Mouse (Mus musculus) adrenal gland, postnatal 14 days (tissue): Measurements from ENCODE around the gene Zfp109. TPM values are rescaled to one million over a fixed set of nuclear protein-coding genes. Genes with fewer than 3 reads are reported as not detected.
"Not testable (repeated sequence)": the region's sequence is repeated elsewhere in the genome, so short reads cannot be mapped to it uniquely, and the experiment has no call there.

Source experiments
- DNase-seq: peaks from one replicate; pipeline ENCODE4 v3.0.0; 2021; ENCODE audit warnings: mixed read lengths
- long read RNA-seq, 2 experiments: library from polyadenylated mRNA; stranded (forward); transcript quantifications; one replicate each; pipeline ENCODE4 v2.0.0; 2021
- total RNA-seq: library from RNA; stranded (reverse); gene quantifications from 2 replicates; pipeline ENCODE4 v1.2.3, GENCODE M21; 2021

The Zfp109 gene
- total RNA-seq: 2.7 and 3.0 TPM in 2 replicates
- long read RNA-seq, experiment 1: 0 reads
- long read RNA-seq, experiment 2: 0 reads

DNA sequence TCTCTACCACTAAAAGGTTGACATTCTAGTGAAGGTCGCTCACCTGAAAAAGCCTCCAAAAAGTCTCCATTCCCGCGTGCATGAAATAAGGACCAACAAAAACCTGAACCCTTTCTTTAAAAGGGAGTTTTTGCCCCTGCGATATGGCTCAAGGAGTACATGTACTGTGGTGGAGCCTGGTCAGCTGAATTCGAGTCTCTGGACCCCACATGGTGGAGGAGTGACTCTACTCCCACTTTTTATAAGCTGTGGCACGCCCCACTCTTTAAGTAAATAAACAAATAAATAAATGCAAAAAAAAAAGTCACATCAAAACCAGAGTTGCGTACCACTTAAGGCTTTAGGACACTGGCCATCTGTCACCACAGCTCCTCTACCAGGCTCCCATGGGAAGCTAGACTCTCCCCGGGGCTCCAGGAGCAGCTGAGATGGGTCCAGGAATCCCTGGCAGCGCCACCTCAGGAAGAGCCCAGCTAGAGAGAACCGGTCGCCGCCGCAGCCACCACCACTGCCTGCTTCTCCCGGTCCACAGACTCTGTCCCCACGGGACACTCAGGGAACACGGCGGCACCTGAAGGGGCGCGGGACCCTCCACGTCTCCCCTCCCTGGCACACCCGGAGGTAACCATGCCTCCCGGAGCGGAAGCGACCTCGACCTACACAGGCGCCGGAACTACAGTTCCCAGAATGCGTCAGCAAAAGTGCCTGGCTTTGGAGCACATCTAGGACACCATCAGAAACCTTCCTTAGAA lies at the start of gene Zfp109:
Gene Zfp109 (minus strand): TSS at position 521 of the 752 bp plus-strand sequence.
- DNase-seq: peak; percentile 73

DNA sequence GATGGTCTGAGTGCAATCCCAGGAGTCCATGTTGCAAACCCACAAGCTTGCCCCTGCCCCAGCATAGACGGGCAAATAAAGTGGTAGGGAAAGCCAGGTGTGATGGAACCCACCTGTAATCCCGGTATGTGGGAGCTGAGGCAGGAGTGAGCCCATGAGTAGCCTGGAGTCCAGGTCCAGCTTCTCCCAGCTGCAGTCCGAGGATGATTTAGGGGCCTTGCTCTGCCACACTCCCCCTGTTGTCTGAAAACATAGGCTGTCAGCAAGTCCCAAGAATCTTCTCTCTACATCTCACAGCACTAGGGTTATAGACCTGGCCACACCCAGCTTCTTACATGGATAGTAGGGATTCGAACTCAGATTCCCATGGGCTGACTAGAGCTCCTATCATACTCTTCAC lies 49.6 kb upstream of the Zfp109 start:
- DNase-seq: no peak

DNA sequence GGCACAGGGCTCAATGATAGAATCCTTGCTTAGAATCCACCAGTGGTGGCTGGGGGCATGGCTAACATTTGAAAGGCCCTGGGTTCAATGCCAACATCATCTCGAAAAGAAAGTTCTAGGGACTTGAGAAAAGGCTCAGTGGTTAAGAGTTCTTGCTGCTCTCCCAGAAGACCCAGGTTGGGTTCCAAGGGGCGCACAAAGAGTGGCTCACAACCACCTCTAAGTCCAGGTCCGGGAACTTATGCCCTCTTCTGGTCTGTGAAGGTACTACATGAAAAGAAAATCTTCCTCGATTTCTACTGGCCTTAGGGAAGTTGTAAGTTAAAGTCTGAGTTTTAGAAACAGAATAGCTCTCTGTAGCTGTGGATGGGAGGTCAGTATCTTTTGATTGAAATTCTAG lies 48.7 kb upstream of the Zfp109 start:
- DNase-seq: no peak

DNA sequence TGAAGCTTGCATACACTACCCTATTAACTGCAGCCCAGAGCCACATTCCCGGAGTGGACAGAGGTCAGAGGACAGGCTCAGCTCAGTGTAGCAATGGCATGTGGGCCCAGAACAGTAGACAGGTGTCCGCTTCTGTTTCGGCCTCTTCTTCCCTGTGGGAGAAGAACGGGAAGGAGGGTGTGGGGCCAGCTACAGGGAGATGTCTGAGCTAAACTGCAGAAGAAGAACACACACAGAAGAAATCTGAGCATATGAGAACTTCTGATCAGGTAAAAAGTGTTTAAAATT lies 43.4 kb upstream of the Zfp109 start:
- no peak for DNase-seq

DNA sequence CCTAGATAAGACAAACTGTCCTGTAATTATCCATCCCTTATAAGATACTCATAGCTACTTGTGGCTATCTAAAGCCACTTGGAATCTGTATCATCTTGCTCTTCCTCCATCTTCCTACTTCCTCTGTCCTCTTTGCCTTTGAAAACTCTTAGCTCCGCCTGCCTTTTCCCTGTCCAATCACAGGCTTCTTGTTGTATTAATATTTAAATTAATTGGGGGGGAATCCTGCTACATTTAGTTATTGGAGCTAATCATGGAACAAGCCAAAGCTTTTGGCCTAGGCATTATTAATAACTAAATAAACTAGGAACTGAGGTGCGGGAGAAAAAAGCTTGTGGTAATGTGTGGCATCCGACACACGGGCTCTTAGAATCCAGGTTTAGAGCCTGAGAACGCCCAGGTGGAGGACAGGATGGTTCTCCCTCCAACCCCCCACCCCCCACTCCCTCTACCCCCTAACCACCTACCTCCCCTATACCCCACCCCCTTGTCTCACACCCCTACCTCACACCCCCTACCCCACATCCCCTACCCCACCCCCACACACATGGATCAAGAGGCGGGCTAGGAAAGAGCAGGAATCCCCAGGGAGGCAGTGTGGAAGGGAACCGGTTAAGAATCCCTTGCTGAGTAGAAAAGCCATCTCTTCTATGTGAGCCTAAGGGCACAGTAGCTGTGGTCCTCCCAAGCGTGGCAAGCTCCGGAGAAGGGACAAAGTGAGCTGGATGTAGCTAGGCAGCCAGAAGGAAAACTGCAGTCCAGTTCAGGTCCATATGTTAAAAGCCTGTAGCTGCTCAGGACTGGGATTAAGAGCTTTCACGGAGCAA lies 42.9 kb upstream of the Zfp109 start:
- DNase-seq: no peak

DNA sequence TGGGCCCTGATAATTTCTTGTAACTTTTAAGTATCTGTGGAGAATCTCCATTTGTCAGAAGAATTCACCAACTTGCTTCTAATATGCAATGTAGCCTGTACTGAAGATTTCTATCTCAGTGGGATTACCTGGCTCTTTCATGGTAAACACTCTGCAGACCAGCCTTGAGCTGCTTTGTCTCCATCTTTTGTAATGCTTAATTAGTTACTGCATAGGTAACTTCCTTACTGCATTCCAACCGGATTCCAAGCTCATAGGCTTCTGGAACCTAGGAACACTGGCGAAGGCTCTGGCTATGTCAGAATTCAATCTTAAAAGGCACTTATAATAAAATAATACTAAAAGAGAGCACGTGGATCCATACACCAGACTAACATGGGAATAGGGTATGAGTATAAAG lies 41.4 kb upstream of the Zfp109 start:
- DNase-seq: not testable (repeated sequence)

DNA sequence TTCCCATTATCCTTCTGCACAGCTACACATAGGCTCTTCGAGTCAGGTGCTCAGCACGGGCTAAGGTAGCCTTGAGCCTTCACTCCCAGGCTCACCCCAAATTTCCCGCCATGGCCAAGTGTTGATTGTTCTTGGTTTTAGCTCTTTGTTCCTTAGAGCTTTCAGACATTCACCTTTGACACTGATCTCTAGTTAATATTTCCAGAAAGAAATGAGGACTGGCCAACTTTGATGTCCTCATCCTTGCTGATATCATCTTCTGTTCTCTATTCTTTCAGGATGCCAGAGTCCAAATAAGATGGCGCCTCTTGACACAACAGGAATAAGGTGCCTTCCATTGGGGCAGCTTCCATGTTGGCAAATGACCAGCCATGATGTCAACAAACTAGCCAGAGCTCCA lies 37.1 kb upstream of the Zfp109 start:
- no peak for DNase-seq

DNA sequence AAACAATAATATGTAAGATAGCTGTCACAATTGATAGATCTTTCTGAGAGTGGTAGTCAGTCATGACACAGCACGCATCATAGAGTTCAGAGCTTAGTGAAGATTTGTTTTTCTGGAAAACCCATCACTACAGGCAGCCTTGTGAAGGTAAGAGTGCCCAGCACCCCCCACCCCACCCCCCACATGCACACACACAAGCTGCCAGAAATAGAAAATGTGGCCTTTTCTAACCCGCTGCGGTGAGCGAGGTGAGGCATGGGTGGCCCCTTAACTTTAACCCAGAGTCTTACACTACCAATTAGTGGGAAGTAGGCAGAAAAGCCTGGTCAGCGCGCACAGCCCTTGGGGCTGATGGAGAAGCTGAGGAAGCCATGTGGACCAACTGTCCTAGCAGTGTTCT lies 33.8 kb upstream of the Zfp109 start:
- no peak for DNase-seq

DNA sequence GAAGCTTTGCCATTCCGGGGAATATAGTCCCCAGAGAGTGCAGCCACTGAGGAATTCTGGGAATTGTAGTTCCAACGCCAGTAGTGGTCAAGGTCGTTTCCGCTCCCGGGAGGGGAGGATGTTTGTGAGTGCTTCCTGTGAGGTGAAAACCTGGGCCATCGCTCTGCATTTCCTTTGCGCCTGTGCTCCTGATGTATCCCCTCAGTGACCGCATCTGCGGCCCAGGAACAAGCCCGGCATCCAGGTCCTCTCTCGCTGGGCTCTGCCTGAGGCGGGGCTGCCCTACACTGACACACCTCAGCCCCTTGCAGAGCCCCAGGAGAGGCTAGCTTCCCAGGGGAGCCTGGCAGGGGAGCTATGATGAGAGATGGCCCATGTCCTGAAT lies 32.9 kb upstream of the Zfp109 start, which contains the start of gene Zfp93:
Gene Zfp93 (plus strand): TSS at position 133 of the 385 bp plus-strand sequence.
- peak; percentile 85 for DNase-seq

DNA sequence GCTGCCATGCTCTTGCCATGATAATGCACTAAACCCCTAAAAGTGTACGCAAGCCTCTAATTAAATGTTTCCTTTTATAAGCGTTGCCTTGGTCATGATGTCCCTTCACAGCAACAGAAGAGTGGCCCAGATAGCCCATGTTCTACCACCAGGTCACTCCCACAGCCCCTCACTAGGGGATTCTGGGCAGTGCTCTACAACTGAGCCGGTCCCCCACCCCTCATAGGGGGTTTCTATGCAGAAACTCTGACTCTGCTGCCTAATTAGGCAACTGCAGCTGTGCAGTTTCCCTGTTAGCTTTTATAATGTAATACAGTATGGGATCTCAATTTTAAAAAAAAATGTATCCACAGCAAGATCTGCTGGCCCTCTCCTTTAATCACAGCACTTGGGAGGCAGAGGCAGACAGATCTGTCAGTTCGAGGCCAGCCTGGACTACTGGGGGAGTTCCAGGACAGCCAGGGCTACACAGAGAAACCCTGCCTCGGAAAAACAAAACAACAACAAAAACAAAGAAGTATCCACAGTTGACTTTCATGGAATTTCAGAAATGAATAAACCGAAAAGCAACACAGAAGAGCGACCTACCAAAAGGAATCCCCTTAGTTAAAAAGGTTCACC lies 32.4 kb upstream of the Zfp109 start:
- DNase-seq: no peak

DNA sequence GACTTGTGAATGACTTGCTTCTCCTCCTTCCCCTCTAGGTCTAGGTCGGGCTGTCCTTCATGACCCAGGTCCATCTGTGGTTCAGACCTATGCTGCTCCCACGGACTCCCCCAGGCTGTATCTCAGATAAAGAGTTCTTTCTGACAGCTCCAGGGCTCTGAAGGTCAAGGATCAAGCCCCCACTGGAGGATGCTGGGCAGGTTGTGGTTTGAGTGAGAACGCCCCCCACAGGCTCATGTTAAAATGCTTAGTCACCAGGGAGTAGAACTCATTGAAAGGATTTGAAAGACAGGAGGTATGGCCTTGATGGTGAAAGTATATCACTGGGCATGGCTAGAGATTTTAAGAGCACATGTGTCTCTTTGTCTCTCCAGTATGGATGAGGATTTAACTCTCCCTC lies 31.9 kb upstream of the Zfp109 start:
- DNase-seq: no peak

DNA sequence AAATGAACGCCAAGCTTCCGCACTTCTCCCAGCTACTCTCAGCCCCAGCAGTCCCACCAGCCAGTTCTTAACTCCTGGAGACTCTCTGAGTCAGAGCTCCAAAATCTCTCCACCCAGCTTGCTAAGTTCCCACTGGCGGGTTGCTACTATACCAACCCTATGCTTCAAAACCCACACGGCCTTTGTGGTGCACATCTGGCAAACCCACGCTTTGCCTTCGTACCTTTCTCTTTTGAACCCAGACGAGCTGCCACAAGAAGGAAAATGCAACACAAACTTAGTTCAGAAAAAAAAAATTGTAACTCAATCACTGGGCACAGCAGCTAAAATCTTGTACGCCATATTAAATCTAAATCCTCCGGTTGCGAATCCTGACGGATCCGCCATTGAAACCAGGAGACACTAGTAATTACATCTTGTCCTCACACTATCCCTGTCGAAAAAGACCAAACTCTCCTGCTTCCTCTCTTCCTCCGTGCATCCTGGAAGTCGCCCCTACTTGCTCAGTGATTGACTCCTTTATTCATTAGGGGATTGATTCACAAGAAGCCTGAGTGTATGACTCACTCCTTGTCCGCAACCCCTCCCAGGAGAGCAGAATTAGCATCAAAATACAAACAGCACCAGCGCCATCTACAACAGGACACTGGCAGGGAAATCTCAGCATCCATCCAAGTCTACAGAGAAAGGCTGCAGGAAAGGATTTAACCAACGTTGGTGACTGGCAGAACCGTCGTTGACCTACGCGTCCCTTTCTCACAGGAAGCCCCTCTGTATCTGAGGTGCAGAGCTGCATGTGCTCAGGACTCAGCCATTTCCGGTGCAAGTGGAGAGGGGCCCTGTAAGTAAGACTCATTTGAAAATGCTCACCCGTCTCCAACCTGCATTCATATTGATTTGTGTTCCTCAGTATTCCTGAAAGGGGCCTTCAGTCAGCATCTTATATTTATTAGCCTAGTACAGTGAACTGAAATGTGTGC lies 31.1 kb upstream of the Zfp109 start:
- DNase-seq: no peak

DNA sequence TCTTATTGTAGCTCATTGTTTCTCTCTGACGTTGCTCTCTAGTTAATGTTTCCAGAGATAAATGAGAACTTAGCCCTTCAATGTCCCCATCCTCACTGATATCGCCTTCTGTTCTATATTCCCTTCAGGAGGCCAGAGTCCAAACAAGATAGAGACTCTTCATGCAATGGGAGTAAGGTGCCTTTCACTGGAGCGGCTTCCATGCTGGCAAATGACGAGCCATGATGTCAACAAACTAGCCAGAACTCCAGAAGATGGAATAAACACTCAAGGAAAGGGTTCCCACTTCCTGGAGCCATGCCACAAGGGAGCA lies 22.6 kb upstream of the Zfp109 start:
- DNase-seq: no peak

DNA sequence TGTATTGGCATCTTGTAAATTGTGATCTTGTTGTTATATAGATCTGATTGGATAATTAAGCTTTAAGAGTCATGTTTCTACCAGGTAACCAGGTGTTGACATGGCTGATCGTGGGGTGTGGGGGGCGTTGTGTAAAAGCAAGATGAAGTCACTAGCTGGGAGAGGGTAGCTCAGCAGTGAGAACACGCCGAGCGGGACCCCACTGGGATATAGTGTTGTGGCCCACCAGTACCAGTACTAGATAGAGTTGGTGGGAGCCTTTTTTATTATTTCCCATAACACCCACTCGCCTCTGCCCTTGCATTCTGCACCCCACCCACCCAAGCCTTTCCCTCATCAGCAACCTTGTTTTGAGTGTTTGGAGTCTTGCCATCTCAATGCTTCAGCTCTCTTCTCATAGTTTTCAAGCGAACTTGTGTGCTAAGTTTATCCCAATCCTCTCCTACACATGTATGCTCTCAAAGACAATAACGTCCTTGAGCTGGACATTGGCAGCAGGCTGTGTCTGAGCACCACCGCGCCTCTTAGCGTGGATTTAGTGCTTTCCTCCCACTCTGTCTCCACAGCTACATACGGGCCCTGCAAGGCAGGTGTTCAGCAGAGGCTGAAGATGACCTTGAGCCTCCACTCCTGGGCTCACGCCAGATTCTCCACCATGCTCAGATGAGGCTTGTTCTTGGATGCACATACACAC lies 22.1 kb upstream of the Zfp109 start:
- DNase-seq: no peak

DNA sequence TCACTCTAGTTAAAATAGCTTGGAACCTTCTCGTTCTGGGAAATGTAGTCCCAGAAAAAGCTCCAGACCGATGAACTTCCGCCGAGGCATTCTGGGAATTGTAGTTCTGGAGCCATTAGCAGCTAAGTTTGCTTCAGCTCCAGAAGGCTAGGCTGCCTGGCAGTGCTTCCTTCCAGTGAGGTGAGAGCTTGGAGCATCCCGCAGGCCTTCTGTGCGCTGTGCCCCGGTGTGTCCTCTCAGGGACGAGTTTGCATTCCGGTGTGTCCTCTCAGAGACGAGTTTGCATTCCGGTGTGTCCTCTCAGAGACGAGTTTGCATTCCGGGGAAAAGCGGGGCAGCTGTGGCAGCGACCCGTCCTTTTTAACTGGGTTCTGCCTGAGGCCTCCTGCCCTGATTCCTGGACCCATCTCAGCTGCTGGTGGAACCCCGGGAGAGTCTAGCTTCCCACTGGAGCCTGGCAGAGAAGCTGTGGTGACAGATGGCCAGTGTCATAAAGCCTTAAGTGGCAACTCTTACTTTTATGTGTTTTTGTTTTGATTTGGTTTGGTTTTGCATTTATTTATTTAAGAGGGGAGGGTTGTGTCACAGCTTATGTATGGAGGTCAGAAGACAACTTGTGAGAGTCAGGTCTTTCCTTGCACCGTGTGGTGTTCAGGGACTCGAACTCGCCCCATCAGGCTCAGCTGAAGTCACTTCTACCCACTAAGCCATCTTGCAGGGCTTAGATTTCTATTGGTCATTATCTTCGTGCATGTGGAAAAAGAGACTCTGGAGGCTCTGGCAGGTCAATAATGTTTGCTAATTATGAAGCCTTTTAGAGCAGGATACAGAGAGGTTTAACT lies 17.5 kb upstream of the Zfp109 start, which contains the start of gene Zfp108:
Gene Zfp108 (plus strand): TSS at position 162 of the 842 bp plus-strand sequence.
- peak; percentile 85 for DNase-seq

DNA sequence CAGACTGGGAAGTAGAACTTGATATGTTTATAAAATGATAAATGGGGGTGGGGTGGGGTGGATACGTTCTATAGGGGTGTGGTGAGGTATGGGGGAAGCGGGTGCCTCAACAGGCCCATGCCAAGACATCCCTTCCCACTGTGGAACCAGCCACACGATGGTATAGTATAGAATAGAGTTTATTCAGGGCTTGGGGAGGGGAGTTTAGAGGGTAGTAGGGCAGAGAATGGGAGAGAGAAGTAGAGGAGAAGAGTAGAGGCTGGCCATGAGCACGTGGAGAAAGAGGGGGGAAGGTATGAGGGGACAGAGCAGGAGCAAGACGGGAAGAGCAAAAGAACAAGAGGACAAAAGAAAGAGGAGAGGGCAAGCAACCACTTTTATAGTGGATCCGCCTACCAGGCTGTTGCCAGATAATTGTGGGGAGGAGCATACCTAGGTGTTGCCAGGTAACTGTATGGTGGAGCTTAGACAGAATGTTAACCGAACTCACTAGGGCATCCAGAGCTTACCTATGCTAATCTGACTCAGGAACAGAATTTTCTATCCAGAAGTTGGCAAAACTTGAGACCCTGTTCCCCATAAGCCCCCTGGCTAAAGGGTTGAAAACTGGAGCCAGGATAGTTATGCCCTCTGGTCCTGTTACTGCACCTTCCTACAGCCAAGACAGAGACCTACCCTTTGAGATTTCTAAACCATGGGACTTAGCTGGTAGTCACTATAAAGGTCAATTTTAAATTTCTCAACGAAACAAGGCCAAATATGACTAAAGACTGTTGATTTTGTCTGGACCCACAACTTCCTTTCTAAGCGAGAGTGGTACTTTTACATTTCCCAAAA lies 16.6 kb upstream of the Zfp109 start:
- no peak for DNase-seq

DNA sequence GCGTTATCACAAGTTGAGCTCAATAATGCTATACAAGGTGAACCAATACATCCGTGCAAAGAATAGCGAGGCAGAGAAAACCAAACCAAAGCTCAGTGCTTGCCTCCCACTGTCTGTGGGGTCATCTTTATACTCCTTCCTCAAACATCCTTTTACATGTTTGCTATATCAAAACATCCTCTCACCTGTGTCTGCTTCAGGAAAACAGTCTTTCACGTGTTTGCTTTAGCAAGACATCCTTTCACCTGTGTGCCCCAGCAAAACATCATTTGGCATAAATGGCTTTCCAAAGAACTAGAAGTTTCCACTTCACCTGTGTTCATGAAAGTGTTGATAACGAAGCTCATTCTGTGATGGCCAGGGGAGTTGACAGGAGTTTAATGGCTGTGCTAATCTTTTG lies 26.0 kb downstream of the Zfp109 start, which contains the start of gene Zfp111:
Gene Zfp111 (minus strand): TSS at position 101 of the 400 bp plus-strand sequence.
- DNase-seq: no peak

DNA sequence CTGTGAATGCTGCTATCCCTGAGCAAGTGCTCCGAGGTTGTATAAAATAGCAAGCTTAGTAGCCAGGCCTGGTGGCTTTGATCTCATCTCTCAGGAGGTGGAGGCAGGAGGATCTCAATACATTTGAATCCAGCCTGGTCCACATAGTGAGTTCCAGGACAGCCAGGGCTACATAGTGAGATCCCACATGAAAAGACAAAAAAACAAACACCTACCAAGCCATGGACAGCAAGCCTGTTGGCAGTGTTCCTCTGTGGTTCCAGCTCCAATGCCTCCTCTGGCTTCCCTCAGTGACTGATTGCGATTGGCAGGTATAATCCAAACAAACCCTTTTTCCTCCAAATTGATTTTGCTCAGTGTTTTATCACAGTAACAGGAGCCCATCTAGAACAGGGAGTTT lies 27.1 kb downstream of the Zfp109 start:
- DNase-seq: no peak

DNA sequence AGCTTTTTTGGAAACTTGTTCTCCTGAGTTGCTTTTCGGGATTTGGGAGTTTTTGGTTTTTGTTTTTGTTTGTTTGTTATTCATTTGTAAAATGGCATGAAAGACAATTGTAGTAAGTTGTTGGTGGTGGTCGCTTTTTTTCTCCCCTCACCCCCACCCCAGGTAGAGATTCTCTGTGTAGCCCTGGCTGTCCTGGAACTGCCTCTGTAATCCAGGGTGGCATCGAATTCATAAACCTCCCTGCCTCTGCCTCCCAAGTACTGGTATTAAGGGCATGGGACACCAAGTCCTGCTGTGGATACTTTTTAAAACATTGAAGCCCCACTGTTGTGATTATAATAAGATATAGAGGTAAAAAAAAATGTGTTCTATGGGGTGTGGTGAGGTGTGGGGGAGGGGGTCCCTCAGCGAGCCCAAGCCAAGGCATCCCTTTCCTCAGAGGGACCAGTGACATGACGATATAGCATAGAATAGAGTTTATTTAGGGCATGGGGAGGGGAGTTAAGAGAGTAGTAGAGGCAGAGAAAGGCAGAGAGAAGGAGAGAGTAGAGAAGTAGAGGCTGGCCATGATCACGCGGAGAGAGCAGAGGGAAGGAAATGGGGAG lies 29.0 kb downstream of the Zfp109 start:
- no peak for DNase-seq
